Mouse (Mus musculus) lung, postnatal 0 days (tissue): Measurements from ENCODE around the gene Tmc2.

Experiments used
- CTCF ChIP-seq: IDR thresholded peaks from 2 replicates; pipeline ENCODE4 v1.5.1; 2016; ENCODE audit warnings: antibody characterized with exemption, mild to moderate bottlenecking
- EP300 ChIP-seq: IDR thresholded peaks from 2 replicates; pipeline ENCODE4 v1.6.1; 2016; ENCODE audit warnings: antibody characterized with exemption, mild to moderate bottlenecking, control low read depth

DNA sequence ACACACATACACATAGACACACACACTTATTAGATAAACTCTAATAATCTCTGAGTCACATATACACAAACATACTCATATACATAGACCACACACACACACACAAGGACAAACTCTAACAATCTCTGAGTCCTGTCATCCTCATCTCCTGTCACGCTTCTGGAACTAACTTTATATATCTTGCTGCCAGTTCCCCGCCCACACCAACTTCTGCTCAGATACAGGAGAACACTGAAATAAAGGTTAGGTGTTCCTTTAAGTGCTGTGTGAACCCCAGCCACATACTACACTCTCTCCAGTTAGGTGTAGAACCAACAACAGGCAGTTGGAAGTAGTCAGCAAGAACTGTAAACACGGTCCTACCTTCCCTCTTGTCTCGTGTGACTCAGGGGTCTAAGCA is 65.8 kb downstream of the Tmc2 start:
- TF ChIP-seq CTCF, result no peak
- TF ChIP-seq EP300, result no peak
